ENCODE assay signal across 8 mouse cellular contexts in the genomic region with DNA sequence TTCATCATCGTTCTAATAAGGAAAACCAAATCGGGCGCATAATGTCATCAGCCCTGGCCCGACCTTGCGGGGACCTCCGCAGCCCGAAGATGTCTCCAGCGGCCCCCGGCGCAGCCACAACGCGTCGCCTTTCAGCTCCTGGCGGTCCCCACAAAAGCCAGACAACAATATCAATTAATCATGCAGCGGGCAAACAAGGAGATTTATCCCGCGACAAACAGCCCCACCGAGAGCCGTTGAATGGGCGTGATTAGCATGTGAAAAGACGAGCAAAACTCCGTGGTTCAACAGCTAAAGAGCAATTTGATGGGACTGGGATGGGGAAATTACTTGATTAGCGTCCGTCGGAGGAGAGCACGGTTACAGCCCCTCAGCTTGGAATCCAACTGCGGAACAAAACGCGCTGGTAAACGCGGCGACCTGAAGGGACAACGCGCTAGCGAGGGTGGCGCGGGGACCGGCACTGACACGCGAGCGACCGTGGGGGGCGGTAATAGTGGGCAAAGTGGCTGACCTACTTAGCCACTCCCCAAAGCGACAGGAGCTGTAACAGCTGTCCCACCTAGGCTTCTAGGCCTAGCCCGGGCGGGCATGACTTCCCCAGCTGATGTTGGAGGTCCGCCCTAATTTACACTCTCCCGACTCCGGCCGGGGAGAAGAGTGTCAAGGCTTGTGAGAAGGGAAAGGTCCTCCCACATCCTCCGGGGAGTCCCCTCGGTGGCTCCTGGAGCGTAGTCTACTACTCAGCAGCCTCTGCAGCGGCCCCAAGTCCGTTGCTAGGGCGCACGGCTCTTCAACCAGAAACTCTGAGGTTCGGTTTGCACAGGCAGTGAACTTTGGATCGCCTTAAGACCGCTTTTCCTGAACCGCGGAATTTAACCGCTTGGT. TPM values are rescaled to one million over a fixed set of nuclear protein-coding genes. Genes with fewer than 3 reads are reported as not detected.
DNase-seq lines count a peak whose midpoint lies in the region; ATAC-seq lines count a peak whose summit lies in the region.

No protein-coding gene starts in this region.

- no peaks in the 10 kb centered on the region for H3K9me3 ChIP-seq in embryonic facial prominence, embryonic 11.5 days (replicated peaks; ENCODE audit: control insufficient read depth, low read length)
- no peaks in the 10 kb centered on the region for H3K9me3 ChIP-seq in hindbrain, embryonic 11.5 days (ENCODE audit: control insufficient read depth, low read length)
- no peaks in the 10 kb centered on the region for H3K9me3 ChIP-seq in limb, embryonic 11.5 days (ENCODE audit: control insufficient read depth, low read length)
- no peaks in the 10 kb centered on the region for H3K9me3 ChIP-seq in neural tube, embryonic 12.5 days

- ATAC-seq in embryonic facial prominence, embryonic 11.5 days (replicated peaks; ENCODE audit: insufficient number of reproducible peaks, low FRiP score, low TSS enrichment, low read depth) = peak; percentile 45
- peak; percentile 90 for ATAC-seq in hindbrain, embryonic 11.5 days (ENCODE audit: low FRiP score)
- ATAC-seq in limb, embryonic 11.5 days (ENCODE audit: insufficient number of reproducible peaks, low FRiP score, low TSS enrichment, low read depth) = peak; percentile 19; the same call in 1 of the 2 replicates
- peak; percentile 84 for ATAC-seq in neural tube, embryonic 12.5 days (ENCODE audit: low FRiP score, low read depth)

- H3K9ac ChIP-seq in embryonic facial prominence, embryonic 11.5 days (replicated peaks; ENCODE audit: low read length) = no peak overlapping the region
- peak overlapping the region; percentile 45 for H3K9ac ChIP-seq in hindbrain, embryonic 11.5 days (ENCODE audit: low read depth, low read length)
- no peak overlapping the region for H3K9ac ChIP-seq in limb, embryonic 11.5 days (ENCODE audit: low read length)
- H3K9ac ChIP-seq in neural tube, embryonic 12.5 days = peak overlapping the region; percentile 52

- no peaks in the 10 kb centered on the region for H3K36me3 ChIP-seq in embryonic facial prominence, embryonic 11.5 days (replicated peaks; ENCODE audit: control insufficient read depth, insufficient read depth, low read depth, low read length)
- no peaks in the 10 kb centered on the region for H3K36me3 ChIP-seq in hindbrain, embryonic 11.5 days (ENCODE audit: control insufficient read depth, insufficient read depth, low read length)
- no peaks in the 10 kb centered on the region for H3K36me3 ChIP-seq in limb, embryonic 11.5 days (ENCODE audit: control insufficient read depth, insufficient read depth, low read length)
- no peaks in the 10 kb centered on the region for H3K36me3 ChIP-seq in neural tube, embryonic 12.5 days

- H3K4me1 ChIP-seq in embryonic facial prominence, embryonic 11.5 days (ENCODE audit: control insufficient read depth, insufficient read depth, low read length) = peaks cover 4% of the 10 kb centered on the region
- peaks cover 15% of the 10 kb centered on the region for H3K4me1 ChIP-seq in hindbrain, embryonic 11.5 days (replicated peaks; ENCODE audit: control insufficient read depth, insufficient read depth, low read length)
- H3K4me1 ChIP-seq in limb, embryonic 11.5 days (ENCODE audit: control insufficient read depth, insufficient read depth, low read length) = 0 out of 2 replicates have a peak, but pooled peaks cover 3% of the 10 kb centered on the region
- peaks cover 48% of the 10 kb centered on the region for H3K4me1 ChIP-seq in neural tube, embryonic 12.5 days

- H3K27ac ChIP-seq in embryonic facial prominence, embryonic 11.5 days (replicated peaks; ENCODE audit: low read depth, low read length) = no peak overlapping the region
- H3K27ac ChIP-seq in hindbrain, embryonic 11.5 days (ENCODE audit: low read depth, low read length) = peak overlapping the region; percentile 88
- H3K27ac ChIP-seq in limb, embryonic 11.5 days (replicated peaks; ENCODE audit: low read depth, low read length) = no peak overlapping the region
- peak overlapping the region; percentile 59 for H3K27ac ChIP-seq in neural tube, embryonic 12.5 days

- WGBS in embryonic facial prominence, embryonic 11.5 days = under 1% methylated on average over 62 of the region's 63 CpGs
- under 1% methylated on average over 63 of the region's 63 CpGs for WGBS in hindbrain, embryonic 11.5 days
- WGBS in limb, embryonic 11.5 days = under 1% methylated on average over 63 of the region's 63 CpGs
- under 1% methylated on average over 63 of the region's 63 CpGs for WGBS in neural tube, embryonic 12.5 days

- peak overlapping the region; percentile 22 for H3K4me2 ChIP-seq in embryonic facial prominence, embryonic 11.5 days (ENCODE audit: low read depth, low read length)
- peak overlapping the region; percentile 47 for H3K4me2 ChIP-seq in hindbrain, embryonic 11.5 days (replicated peaks; ENCODE audit: low read depth, low read length)
- H3K4me2 ChIP-seq in limb, embryonic 11.5 days (ENCODE audit: low read depth, severe bottlenecking) = peak overlapping the region; percentile 21; the same call in 1 of the 2 replicates
- H3K4me2 ChIP-seq in neural tube, embryonic 12.5 days (replicated peaks) = peak overlapping the region; percentile 59

- peak; percentile 20 for DNase-seq in ovary, postnatal 36 days (ENCODE audit: low spot score)
- no peak for DNase-seq in ovary, postnatal 14 days (ENCODE audit: low spot score)
- DNase-seq in embryonic facial prominence, embryonic 11.5 days (ENCODE audit: low spot score) = peak; percentile 53
- peak; percentile 86 for DNase-seq in hindbrain, embryonic 11.5 days (ENCODE audit: low spot score)
- peak; percentile 72 for DNase-seq in limb, embryonic 11.5 days (ENCODE audit: low spot score)
- DNase-seq in cerebellum, adult 9-10 months = no peak
- DNase-seq in urinary bladder, postnatal 25 days (ENCODE audit: low spot score) = no peak

- peaks cover 51% of the 10 kb centered on the region for H3K27me3 ChIP-seq in embryonic facial prominence, embryonic 11.5 days (ENCODE audit: control insufficient read depth, insufficient read depth, low read length)
- peaks cover 70% of the 10 kb centered on the region for H3K27me3 ChIP-seq in hindbrain, embryonic 11.5 days (ENCODE audit: control insufficient read depth, insufficient read depth, low read length)
- peaks cover 71% of the 10 kb centered on the region for H3K27me3 ChIP-seq in limb, embryonic 11.5 days (ENCODE audit: control insufficient read depth, insufficient read depth, low read length)
- peaks cover 67% of the 10 kb centered on the region for H3K27me3 ChIP-seq in neural tube, embryonic 12.5 days (replicated peaks)

- peak overlapping the region; percentile 8 for H3K4me3 ChIP-seq in embryonic facial prominence, embryonic 11.5 days (ENCODE audit: low read depth, low read length)
- peak overlapping the region; percentile 29 for H3K4me3 ChIP-seq in hindbrain, embryonic 11.5 days (ENCODE audit: low read depth, low read length)
- H3K4me3 ChIP-seq in limb, embryonic 11.5 days (ENCODE audit: low read depth, low read length) = 0 out of 2 replicates have a peak overlapping the region, but pooled peaks have one; percentile 10
- peak overlapping the region; percentile 26 for H3K4me3 ChIP-seq in neural tube, embryonic 12.5 days

RNA-seq across cellular contexts. Expression of a gene that starts 21.1 kb away (rescaled TPM):
- 32.5 and 37.4 TPM in 2 replicates for polyA plus RNA-seq in embryonic facial prominence, embryonic 11.5 days (2014; fragmentation: Nextera tagmentation; extraction: Ambion mirVana)
- 27.8 and 33.8 TPM in 2 replicates for polyA plus RNA-seq in hindbrain, embryonic 11.5 days (2014; fragmentation: Nextera tagmentation; extraction: Ambion mirVana)
- polyA plus RNA-seq in limb, embryonic 11.5 days (2014; fragmentation: Nextera tagmentation; extraction: Ambion mirVana) = 31.1 and 34.3 TPM in 2 replicates
- polyA plus RNA-seq in neural tube, embryonic 12.5 days (2016; fragmentation: Nextera tagmentation; extraction: Ambion mirVana) = 31.4 and 34.1 TPM in 2 replicates

Comparison
In these comparisons a context has a peak if more than half of its experiments do, and no peak if none do; other contexts are left out.
1. DNase-seq: peak in ovary, postnatal 36 days (single experiment), embryonic facial prominence, embryonic 11.5 days (single experiment), hindbrain, embryonic 11.5 days (single experiment) and limb, embryonic 11.5 days (single experiment); none in ovary, postnatal 14 days (single experiment), cerebellum, adult 9-10 months (single experiment) and urinary bladder, postnatal 25 days (single experiment).
2. ATAC-seq: peak in every context shown above with its lines; median percentile 90 in hindbrain, embryonic 11.5 days; 84 in neural tube, embryonic 12.5 days; 45 in embryonic facial prominence, embryonic 11.5 days; 19 in limb, embryonic 11.5 days.
3. H3K27ac ChIP-seq: peak in hindbrain, embryonic 11.5 days (single experiment) and neural tube, embryonic 12.5 days (single experiment); none in embryonic facial prominence, embryonic 11.5 days (single experiment) and limb, embryonic 11.5 days (single experiment).
4. H3K9ac ChIP-seq: peak in hindbrain, embryonic 11.5 days (single experiment) and neural tube, embryonic 12.5 days (single experiment); none in embryonic facial prominence, embryonic 11.5 days (single experiment) and limb, embryonic 11.5 days (single experiment).
5. Peak in every context shown above with its lines, with median percentiles within 50 percentile points of each other: H3K4me2 ChIP-seq and H3K4me3 ChIP-seq.